Mouse (Mus musculus) small intestine, adult 2 months (tissue): Measurements from ENCODE around the gene Pm20d1. TPM values are rescaled to one million over a fixed set of nuclear protein-coding genes. Genes with fewer than 3 reads are reported as not detected.

Experiments used
- H3K27ac ChIP-seq: fragments of 200-500 bp; 2 replicates; pipeline ENCODE4 v1.5.1; 2012; ENCODE audit warnings: low read depth, low read length, control low read depth, inconsistent platforms; ENCODE audit not compliant: insufficient read depth
- H3K27me3 ChIP-seq: fragments of 200-500 bp; 2 replicates; pipeline ENCODE4 v1.6.1; 2012; ENCODE audit warnings: mild to moderate bottlenecking, moderate library complexity, low read length, inconsistent platforms; ENCODE audit not compliant: control insufficient read depth, insufficient read depth
- H3K36me3 ChIP-seq: fragments of 200-500 bp; 2 replicates; pipeline ENCODE4 v1.6.1; 2012; ENCODE audit warnings: mild to moderate bottlenecking, low read length, control low read depth, inconsistent platforms; ENCODE audit not compliant: control insufficient read depth, insufficient read depth
- H3K4me1 ChIP-seq: fragments of 200-500 bp; 2 replicates; pipeline ENCODE4 v1.6.1; 2012; ENCODE audit warnings: low read length, inconsistent platforms, mixed read lengths; ENCODE audit not compliant: control insufficient read depth, insufficient read depth, insufficient read length
- H3K4me3 ChIP-seq: fragments of 200-500 bp; 2 replicates; pipeline ENCODE4 v1.5.1; 2012; ENCODE audit warnings: low read depth, mild to moderate bottlenecking, control low read depth, inconsistent platforms, low read length, moderate library complexity
- CTCF ChIP-seq: fragments of 200-500 bp; IDR thresholded peaks from 2 replicates; pipeline ENCODE4 v1.5.1; 2012; ENCODE audit warnings: low read depth, mild to moderate bottlenecking, control low read depth, inconsistent platforms, low read length, moderate library complexity, mixed read lengths; ENCODE audit not compliant: insufficient replicate concordance, insufficient read length; ENCODE audit errors: extremely low read depth
- POLR2A ChIP-seq: fragments of 200-500 bp; IDR thresholded peaks from 2 replicates; pipeline ENCODE4 v1.6.1; 2012; ENCODE audit warnings: low read depth, mild to moderate bottlenecking, control low read depth, inconsistent platforms, low read length, moderate library complexity
- WGBS: fragments of 180-500 bp; shearing (Covaris S2); methylation state at CpG from one replicate; pipeline ENCODE4 v1.1.7; 2018; 5-methylcytosine and 5-hydroxymethylcytosine counted together
- polyA plus RNA-seq: library from polyadenylated mRNA; depleted of rRNA; stranded (reverse); fragments of >200 nt; gene quantifications from 2 replicates; pipeline ENCODE4 v1.2.3, GENCODE M21; 2012

Gene Pm20d1
- polyA plus RNA-seq, 1 experiment, result 33.0 TPM

DNA sequence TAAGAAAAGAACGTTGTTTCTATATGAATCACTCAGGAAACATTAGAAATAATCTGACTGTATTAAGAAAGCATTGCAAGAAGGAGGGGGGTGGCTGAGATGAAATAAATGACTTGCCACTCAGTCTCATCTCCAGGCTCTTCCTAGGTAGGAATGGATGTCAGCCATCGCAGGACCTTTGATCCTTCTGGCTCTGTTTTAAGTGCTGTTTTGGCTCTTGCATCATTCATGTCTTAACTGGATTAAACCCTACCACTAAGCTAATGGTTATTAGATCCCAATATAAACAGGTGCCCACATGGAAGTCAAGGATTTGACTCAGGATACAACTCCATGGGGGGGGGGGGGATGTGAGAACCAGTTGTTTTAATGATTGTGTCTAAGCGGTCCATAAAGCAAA, 2.0 kb upstream of the Pm20d1 start:
- Histone ChIP-seq H3K4me1 (peaks cover 3% of the 10 kb centered on the region), H3K27me3 (no peaks in the 10 kb centered on the region), H3K27ac (no peak overlapping the region), H3K36me3 (no peaks in the 10 kb centered on the region), H3K4me3 (no peak overlapping the region)
- TF ChIP-seq POLR2A (no peak), CTCF (no peak)
- WGBS, result 80% methylated on average over 3 of the region's 3 CpGs

DNA sequence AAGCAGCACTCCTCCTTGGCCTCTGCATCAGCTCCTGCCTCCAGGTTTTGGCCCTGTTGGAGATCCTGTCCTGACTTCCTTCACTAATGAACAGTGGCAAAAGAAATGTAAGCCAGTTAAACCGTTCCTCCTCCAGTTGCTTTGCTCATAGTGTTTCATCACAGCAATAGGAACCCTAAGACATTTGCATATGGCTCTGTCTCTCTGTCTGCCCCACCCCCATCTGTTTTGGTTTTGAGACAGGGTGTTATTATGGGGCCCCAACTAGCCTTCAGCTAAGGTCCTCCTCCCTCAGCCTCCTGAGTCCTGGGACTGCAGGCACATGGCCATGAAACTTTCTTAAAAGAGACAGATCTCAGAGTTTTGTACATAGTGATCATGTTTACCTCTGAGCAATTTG, 2.8 kb downstream of the Pm20d1 start:
- TF ChIP-seq CTCF (no peak), POLR2A (no peak)
- peaks cover 11% of the 10 kb centered on the region for H3K36me3 ChIP-seq

DNA sequence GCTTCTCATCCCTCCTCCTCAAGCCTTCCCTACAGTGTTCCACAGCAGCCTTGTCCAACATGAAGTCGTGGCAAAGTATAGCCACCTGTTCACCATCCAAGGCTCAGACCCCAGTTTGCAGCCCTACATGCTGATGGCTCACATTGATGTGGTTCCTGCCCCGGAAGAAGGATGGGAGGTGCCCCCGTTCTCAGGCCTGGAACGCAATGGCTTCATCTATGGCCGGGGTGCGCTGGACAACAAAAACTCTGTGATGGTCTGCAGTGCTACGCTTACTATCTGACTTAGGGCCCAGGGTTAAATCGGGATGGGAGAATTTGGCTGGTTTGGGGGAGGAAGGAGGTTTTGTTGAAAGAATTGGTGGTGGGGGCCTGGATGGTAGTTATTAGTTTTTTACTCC, 3.9 kb downstream of the Pm20d1 start:
- WGBS, result 94% methylated on average over 8 of the region's 8 CpGs
- peaks cover 13% of the 10 kb centered on the region for H3K36me3 ChIP-seq
- no peaks in the 10 kb centered on the region for H3K27me3 ChIP-seq
- peaks cover 3% of the 10 kb centered on the region for H3K4me1 ChIP-seq
- H3K27ac ChIP-seq, result no peak overlapping the region
- H3K4me3 ChIP-seq, result no peak overlapping the region
- TF ChIP-seq CTCF (no peak), POLR2A (no peak)

More for the DNA sequence above, 2.8 kb downstream of the Pm20d1 start:
- Histone ChIP-seq H3K4me3 (no peak overlapping the region), H3K4me1 (peaks cover 3% of the 10 kb centered on the region), H3K27ac (no peak overlapping the region), H3K27me3 (no peaks in the 10 kb centered on the region)
- WGBS, result 71% methylated on average over 1 of the region's 1 CpGs

DNA sequence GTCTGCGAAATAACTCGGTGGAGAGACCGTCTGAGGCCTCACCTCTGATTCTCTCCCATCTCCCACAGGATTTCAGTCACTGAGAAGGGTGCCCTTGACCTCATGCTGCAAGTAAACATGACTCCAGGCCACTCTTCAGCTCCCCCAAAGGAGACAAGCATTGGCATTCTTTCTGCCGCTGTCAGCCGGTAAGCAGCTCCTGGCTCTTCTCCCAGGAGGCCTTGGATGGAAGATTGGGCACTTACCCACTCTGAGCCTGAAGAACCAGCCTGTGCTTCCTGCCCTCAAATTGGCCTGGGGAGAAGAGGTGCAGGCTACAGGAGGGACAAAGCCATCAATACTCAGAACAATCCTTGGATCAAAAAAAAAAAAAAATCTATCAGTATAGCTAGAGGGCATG, 5.5 kb downstream of the Pm20d1 start:
- H3K4me1 ChIP-seq, result no peaks in the 10 kb centered on the region; the same call in 1 of the 2 replicates
- TF ChIP-seq CTCF (no peak), POLR2A (no peak)
- peaks cover 13% of the 10 kb centered on the region for H3K36me3 ChIP-seq
- H3K27me3 ChIP-seq, result no peaks in the 10 kb centered on the region
- no peak overlapping the region for H3K4me3 ChIP-seq
- H3K27ac ChIP-seq, result no peak overlapping the region
- WGBS, result 82% methylated on average over 5 of the region's 5 CpGs

DNA sequence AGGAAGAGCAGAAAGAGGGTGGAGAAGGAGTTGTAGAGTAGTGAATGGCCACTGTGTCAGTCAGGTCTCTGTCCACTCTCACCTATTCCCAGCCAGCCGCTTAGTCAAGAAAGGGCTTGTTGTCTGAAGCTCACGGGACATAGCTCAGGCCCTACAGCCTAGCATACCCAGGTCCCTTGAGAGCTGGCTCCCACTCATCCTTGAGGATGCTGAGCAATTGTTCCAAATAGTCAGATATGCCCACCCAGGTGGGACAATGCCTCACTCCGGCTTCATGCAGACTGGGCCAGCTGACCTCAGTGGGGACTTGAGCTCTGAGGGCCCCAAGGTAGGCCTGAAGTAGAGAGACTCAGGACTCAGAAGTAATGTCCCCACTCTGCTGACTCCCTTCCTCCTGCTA, 7.0 kb downstream of the Pm20d1 start:
- TF ChIP-seq POLR2A (no peak), CTCF (no peak)
- 96% methylated on average over 3 of the region's 3 CpGs for WGBS
- Histone ChIP-seq H3K27me3 (no peaks in the 10 kb centered on the region), H3K36me3 (peaks cover 13% of the 10 kb centered on the region), H3K4me1 (no peaks in the 10 kb centered on the region), H3K4me3 (no peak overlapping the region), H3K27ac (no peak overlapping the region)

DNA sequence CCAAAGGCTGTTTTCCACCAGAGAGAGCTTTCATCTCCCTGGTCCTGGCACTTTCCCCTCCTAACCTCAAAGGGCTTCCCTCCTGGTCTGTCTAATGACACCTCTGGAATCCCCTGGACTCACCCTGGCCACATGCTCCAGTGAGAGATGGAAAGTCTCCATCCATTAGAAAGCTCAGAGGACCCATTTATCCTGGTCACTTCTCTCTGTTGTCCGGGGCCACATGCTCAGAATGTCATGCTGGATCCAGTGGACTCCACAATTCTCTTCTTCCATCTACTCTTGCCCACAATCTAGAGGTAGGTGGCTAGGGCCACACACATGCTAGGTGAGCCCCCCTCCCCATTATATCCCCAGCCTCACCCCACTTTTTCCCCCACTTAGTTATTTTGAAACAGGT, 11.8 kb downstream of the Pm20d1 start:
- H3K4me3 ChIP-seq, result no peak overlapping the region
- TF ChIP-seq CTCF, result no peak
- TF ChIP-seq POLR2A, result no peak
- 87% methylated on average over 1 of the region's 1 CpGs for WGBS
- peaks cover 9% of the 10 kb centered on the region for H3K36me3 ChIP-seq
- H3K27ac ChIP-seq, result no peak overlapping the region
- H3K27me3 ChIP-seq, result no peaks in the 10 kb centered on the region
- H3K4me1 ChIP-seq, result no peaks in the 10 kb centered on the region

DNA sequence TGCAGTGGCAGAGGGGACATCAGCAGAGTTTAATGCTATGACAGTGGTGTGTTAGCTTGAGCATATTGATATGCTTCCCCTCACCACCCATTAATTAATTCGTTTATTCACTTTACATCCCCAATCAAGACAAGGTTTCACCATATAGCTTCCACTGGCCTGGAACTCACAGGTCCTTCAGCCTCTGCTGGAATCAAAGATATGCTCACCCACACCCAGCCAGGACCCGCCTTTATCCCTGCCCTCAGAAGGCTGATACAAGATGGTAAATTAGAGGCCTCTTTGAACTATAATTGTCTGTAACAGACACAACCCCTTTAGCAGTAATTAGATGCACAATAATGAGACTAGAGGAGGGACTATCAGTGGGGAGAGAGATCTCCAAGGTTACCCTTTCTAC, 12.5 kb downstream of the Pm20d1 start:
- Histone ChIP-seq H3K27ac (no peak overlapping the region), H3K36me3 (peaks cover 9% of the 10 kb centered on the region), H3K4me3 (no peak overlapping the region), H3K27me3 (no peaks in the 10 kb centered on the region), H3K4me1 (no peaks in the 10 kb centered on the region)
- WGBS, result 80% methylated on average over 2 of the region's 2 CpGs
- TF ChIP-seq POLR2A, result no peak

DNA sequence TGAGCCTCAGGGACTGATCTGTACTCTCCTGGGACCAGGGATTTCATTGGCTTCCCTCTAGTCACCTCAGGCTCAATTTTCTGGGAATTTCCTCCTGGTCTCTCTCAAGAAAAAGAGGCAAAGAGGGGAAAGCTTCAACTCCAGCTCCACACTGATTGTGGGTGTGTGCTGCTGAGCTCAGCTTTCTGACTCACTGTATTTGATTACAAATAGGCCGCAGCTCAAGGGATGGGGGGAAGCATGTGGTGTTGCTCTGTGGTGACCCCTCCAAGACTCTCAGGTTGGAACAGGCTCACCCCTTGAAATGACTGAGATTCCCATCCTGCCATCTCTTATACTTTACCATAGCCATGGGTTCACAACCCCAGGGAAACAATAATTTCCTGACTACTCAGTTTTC, 14.2 kb downstream of the Pm20d1 start:
- H3K36me3 ChIP-seq, result peaks cover 6% of the 10 kb centered on the region
- no peak overlapping the region for H3K27ac ChIP-seq
- TF ChIP-seq CTCF (no peak), POLR2A (no peak)
- no peaks in the 10 kb centered on the region for H3K27me3 ChIP-seq
- no peaks in the 10 kb centered on the region for H3K4me1 ChIP-seq
- 81% methylated on average over 1 of the region's 1 CpGs for WGBS
- no peak overlapping the region for H3K4me3 ChIP-seq
